Mouse (Mus musculus): ENCODE results near the gene Lcor. TPM values are rescaled to one million over a fixed set of nuclear protein-coding genes. Genes with fewer than 3 reads are reported as not detected.
A peak's percentile ranks its signal among the peaks of the same experiment; 100 is the strongest.

Lcor gene
- polyA plus RNA-seq, 1 experiment from 2014 or later, result 12.9 TPM

DNA sequence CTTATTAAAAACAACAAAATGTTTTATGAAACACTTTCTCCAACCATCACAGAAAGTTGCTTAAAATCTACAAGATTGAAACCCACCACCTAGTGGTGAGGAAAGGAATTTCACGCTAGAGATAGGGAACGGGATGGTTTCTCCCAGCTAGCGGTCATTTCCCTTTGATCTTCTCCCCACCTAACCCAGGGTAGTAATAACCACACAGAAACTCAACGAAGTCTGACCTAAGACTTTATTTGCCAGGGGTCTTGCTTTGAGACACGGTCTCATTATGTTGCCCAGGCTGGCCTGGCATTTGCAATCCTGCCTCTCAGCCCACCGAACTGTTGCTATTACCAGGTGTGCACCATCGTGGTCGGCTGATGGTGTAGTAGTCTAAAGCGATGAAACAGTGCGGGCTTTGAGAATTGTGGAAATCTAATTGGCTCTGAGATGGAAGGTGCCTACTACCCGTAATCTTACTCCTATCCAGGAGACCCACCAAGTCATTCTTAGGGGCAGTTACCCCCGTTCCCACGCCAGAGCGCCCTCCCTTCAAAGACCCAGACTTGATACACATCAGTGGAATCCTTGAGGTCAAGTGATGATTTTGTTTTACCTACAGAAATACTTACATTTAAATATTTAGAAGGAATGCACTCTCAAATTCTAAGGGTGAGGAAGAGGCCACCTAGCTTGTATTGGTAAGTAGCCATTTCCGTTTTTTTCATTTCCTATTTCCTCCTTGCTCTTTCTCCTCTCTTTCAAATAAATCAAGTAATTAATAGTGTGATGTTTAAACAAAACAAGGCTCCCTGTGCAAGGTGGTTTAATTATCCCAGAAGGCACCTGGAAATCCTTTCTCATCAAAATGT, 1.2 kb upstream of the Lcor start:
- TF ChIP-seq CTCF (IDR thresholded peaks at IDR 0.05; ENCODE audit: low read depth) (peak; percentile 85), EP300 (optimal IDR thresholded peaks at IDR 0.05) (no peak)
- H3K27me3 ChIP-seq (ENCODE audit: control insufficient read depth, insufficient read depth, low read length), result no peaks in the 10 kb centered on the region
- H3K36me3 ChIP-seq (ENCODE audit: control insufficient read depth, insufficient read depth, low read length), result no peaks in the 10 kb centered on the region
- H3K9me3 ChIP-seq (ENCODE audit: control insufficient read depth, low read length), result no peaks in the 10 kb centered on the region
- no peak for ATAC-seq (ENCODE audit: low FRiP score, low TSS enrichment)
- WGBS, result 10% methylated on average over 15 of the region's 15 CpGs
- H3K4me1 ChIP-seq (replicated peaks; ENCODE audit: control insufficient read depth, insufficient read depth), result no peaks in the 10 kb centered on the region
- H3K4me3 ChIP-seq (ENCODE audit: low read depth, low read length), result peak overlapping the region; percentile 2; the same call in 1 of the 2 replicates
- H3K4me2 ChIP-seq (replicated peaks; ENCODE audit: low read depth), result peak overlapping the region; percentile 78
- no peak overlapping the region for H3K9ac ChIP-seq (ENCODE audit: low read length)
- peak; percentile 31 for DNase-seq (ENCODE audit: low spot score)
- no peak overlapping the region for H3K27ac ChIP-seq (replicated peaks)

- H3K27ac ChIP-seq (replicated peaks), result peak overlapping the region; percentile 99
- no peaks in the 10 kb centered on the region for H3K9me3 ChIP-seq (ENCODE audit: control insufficient read depth, low read length)
- H3K4me2 ChIP-seq (replicated peaks; ENCODE audit: low read depth), result peak overlapping the region; percentile 78
- no peaks in the 10 kb centered on the region for H3K4me1 ChIP-seq (replicated peaks; ENCODE audit: control insufficient read depth, insufficient read depth)
- no peak for TF ChIP-seq CTCF (IDR thresholded peaks at IDR 0.05; ENCODE audit: low read depth)
- TF ChIP-seq EP300 (optimal IDR thresholded peaks at IDR 0.05), result no peak
- H3K27me3 ChIP-seq (ENCODE audit: control insufficient read depth, insufficient read depth, low read length), result no peaks in the 10 kb centered on the region
- DNase-seq (ENCODE audit: low spot score) (no peak), ATAC-seq (ENCODE audit: low FRiP score, low TSS enrichment) (no peak)
- H3K4me3 ChIP-seq (ENCODE audit: low read depth, low read length), result peak overlapping the region; percentile 94
- WGBS, result 3% methylated on average over 6 of the region's 6 CpGs
- peak overlapping the region; percentile 91 for H3K9ac ChIP-seq (ENCODE audit: low read length)
- no peaks in the 10 kb centered on the region for H3K36me3 ChIP-seq (ENCODE audit: control insufficient read depth, insufficient read depth, low read length)
Measured at GRCm38 (mm10) chr19:41481887-41482189, 599 bp upstream of the Lcor start.

GRCm38 (mm10) chr19:41482909-41483444, 540 bp downstream of the Lcor start:
- no peaks in the 10 kb centered on the region for H3K36me3 ChIP-seq (ENCODE audit: control insufficient read depth, insufficient read depth, low read length)
- DNase-seq (ENCODE audit: low spot score) (peak; percentile 84), ATAC-seq (ENCODE audit: low FRiP score, low TSS enrichment) (peak; percentile 83)
- no peaks in the 10 kb centered on the region for H3K4me1 ChIP-seq (replicated peaks; ENCODE audit: control insufficient read depth, insufficient read depth)
- peak overlapping the region; percentile 94 for H3K4me3 ChIP-seq (ENCODE audit: low read depth, low read length)
- 2% methylated on average over 22 of the region's 91 CpGs for WGBS
- H3K27me3 ChIP-seq (ENCODE audit: control insufficient read depth, insufficient read depth, low read length), result no peaks in the 10 kb centered on the region
- H3K9me3 ChIP-seq (ENCODE audit: control insufficient read depth, low read length), result no peaks in the 10 kb centered on the region
- H3K4me2 ChIP-seq (replicated peaks; ENCODE audit: low read depth), result peak overlapping the region; percentile 89
- peak overlapping the region; percentile 91 for H3K9ac ChIP-seq (ENCODE audit: low read length)
- H3K27ac ChIP-seq (replicated peaks), result peak overlapping the region; percentile 99
- TF ChIP-seq EP300 (optimal IDR thresholded peaks at IDR 0.05), result no peak
- no peak for TF ChIP-seq CTCF (IDR thresholded peaks at IDR 0.05; ENCODE audit: low read depth)

DNA sequence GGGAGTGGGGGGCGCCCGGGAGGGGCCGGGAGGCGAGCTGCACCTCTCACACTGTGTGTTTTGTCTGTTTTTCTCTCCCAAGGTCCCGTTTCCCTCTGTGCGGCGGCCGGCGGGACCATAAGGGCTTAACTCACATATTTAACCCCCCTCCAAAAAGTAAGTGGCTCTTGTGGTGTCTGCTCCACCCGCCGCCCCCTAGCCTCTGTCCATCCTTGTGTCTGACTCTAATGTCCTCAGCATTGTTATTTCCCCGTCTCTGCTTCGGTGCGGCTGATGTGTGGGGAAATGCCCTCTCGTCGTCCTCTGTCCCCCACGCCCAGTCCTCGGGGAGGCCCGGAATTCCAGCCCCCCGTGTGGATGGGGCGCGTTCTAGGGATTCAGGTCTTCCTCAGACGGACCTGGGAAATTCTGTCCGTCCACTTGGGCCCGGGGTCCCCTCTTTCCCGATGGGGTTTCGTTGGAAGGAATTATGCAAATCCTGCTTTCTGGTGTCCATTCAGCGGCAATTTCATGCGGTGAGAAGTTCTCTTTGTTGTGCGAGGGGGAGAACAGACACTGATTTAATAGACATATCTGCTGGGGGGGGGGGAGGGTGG, 1.1 kb downstream of the Lcor start:
- ATAC-seq (ENCODE audit: low FRiP score, low TSS enrichment) (peak; percentile 4; the same call in 1 of the 2 replicates), DNase-seq (ENCODE audit: low spot score) (peak; percentile 33)
- Histone ChIP-seq H3K4me3 (ENCODE audit: low read depth, low read length) (peak overlapping the region; percentile 94), H3K4me2 (replicated peaks; ENCODE audit: low read depth) (peak overlapping the region; percentile 89), H3K27ac (replicated peaks) (peak overlapping the region; percentile 99), H3K27me3 (ENCODE audit: control insufficient read depth, insufficient read depth, low read length) (no peaks in the 10 kb centered on the region), H3K36me3 (ENCODE audit: control insufficient read depth, insufficient read depth, low read length) (no peaks in the 10 kb centered on the region), H3K9me3 (ENCODE audit: control insufficient read depth, low read length) (no peaks in the 10 kb centered on the region), H3K9ac (ENCODE audit: low read length) (peak overlapping the region; percentile 91), H3K4me1 (replicated peaks; ENCODE audit: control insufficient read depth, insufficient read depth) (no peaks in the 10 kb centered on the region)
- under 1% methylated on average over 30 of the region's 30 CpGs for WGBS
- TF ChIP-seq CTCF (IDR thresholded peaks at IDR 0.05; ENCODE audit: low read depth) (no peak), EP300 (optimal IDR thresholded peaks at IDR 0.05) (no peak)

DNA sequence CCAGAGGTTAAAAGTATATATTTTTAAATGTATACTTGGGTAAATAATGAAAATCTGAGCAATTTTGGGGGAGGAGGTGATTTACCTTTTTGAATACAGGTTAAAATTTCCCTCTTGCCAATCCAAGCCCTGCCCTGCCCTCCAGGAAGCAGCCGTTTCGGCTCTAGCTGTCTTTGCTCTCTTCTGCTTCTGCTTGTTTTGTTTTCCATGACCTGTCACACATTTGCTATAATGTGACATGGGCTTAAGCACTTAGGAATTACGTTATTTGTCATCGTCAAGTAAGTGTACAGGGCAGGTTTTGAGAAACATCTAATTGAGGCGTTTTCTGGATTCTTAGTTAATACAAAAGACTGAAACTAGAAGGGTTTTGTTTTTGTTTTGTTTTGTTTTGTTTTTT, 1.9 kb downstream of the Lcor start:
- DNase-seq (ENCODE audit: low spot score) (peak; percentile 15), ATAC-seq (ENCODE audit: low FRiP score, low TSS enrichment) (no peak)
- Histone ChIP-seq H3K4me1 (replicated peaks; ENCODE audit: control insufficient read depth, insufficient read depth) (no peaks in the 10 kb centered on the region), H3K9ac (ENCODE audit: low read length) (no peak overlapping the region), H3K27me3 (ENCODE audit: control insufficient read depth, insufficient read depth, low read length) (no peaks in the 10 kb centered on the region), H3K4me2 (replicated peaks; ENCODE audit: low read depth) (peak overlapping the region; percentile 33), H3K36me3 (ENCODE audit: control insufficient read depth, insufficient read depth, low read length) (no peaks in the 10 kb centered on the region), H3K27ac (replicated peaks) (no peak overlapping the region), H3K4me3 (ENCODE audit: low read depth, low read length) (0 out of 2 replicates have a peak overlapping the region, but pooled peaks have one; percentile 18), H3K9me3 (ENCODE audit: control insufficient read depth, low read length) (no peaks in the 10 kb centered on the region)
- no peak for TF ChIP-seq CTCF (IDR thresholded peaks at IDR 0.05; ENCODE audit: low read depth)
- TF ChIP-seq EP300 (optimal IDR thresholded peaks at IDR 0.05), result no peak
- WGBS, result 21% methylated on average over 5 of the region's 5 CpGs

Measured in stomach, postnatal 0 days (tissue).